Mouse (Mus musculus) cortical plate, adult 2 months (tissue): ENCODE measurements at regions not wholly inside any gene's neighbourhood (a gene's known extent, or its start where the extent isn't known, plus 50 kb on each side); places are given as distances from the start of the nearest gene placed in this dataset.

Experiments
- CTCF ChIP-seq: fragments of 200-500 bp; IDR thresholded peaks from 2 replicates; pipeline ENCODE4 v1.5.1; 2011; ENCODE audit warnings: mild to moderate bottlenecking, control low read depth, low read length; ENCODE audit not compliant: insufficient read depth; ENCODE audit errors: extremely low read depth
- POLR2A ChIP-seq: fragments of 200-500 bp; IDR thresholded peaks from 2 replicates; pipeline ENCODE4 v1.6.1; 2011; ENCODE audit warnings: mild to moderate bottlenecking, low read length, control low read depth; ENCODE audit not compliant: insufficient read depth; ENCODE audit errors: extremely low read depth

DNA sequence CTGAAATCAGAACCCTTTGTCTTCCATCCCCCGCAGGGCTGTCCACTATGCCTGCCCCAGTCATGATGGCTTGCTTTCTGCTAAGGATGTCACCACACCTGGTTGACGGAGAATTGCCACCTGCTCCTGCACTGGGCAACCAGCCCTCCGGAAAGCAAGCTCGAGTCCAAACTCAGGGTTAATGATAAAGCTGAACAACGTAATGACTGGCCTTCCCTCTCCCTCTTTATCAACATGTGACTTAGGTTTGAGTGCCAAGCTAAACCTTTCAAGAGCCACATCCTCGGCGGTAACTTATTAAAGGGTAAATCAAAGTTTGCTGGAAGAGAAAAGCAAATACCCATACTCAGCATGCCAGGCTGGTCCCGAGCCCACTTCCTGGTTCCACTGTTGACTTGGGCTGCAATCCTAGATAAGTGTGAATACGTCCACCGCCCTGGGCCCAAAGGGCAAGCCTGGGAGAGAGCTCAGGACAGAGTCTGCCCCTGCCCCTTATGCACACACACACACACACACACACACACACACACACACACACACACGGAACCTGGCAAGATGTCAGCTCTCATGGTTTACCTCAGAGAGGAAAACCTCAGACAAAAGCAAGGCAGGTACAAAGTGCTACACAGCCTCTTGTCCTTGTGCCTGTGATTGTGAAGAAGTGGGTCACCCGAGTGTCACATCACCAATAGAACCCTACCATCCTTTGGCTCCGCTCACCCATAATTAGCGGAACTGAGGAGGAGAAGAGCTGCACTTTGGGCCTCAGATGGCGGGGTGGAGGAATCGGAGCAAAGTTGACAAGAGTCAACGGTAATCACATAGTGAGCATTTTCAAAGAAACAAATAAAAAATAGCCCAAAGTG is 116.0 kb downstream of the Tomm20 start:
- no peak for TF ChIP-seq CTCF
- no peak for TF ChIP-seq POLR2A
